In the genomic region with DNA sequence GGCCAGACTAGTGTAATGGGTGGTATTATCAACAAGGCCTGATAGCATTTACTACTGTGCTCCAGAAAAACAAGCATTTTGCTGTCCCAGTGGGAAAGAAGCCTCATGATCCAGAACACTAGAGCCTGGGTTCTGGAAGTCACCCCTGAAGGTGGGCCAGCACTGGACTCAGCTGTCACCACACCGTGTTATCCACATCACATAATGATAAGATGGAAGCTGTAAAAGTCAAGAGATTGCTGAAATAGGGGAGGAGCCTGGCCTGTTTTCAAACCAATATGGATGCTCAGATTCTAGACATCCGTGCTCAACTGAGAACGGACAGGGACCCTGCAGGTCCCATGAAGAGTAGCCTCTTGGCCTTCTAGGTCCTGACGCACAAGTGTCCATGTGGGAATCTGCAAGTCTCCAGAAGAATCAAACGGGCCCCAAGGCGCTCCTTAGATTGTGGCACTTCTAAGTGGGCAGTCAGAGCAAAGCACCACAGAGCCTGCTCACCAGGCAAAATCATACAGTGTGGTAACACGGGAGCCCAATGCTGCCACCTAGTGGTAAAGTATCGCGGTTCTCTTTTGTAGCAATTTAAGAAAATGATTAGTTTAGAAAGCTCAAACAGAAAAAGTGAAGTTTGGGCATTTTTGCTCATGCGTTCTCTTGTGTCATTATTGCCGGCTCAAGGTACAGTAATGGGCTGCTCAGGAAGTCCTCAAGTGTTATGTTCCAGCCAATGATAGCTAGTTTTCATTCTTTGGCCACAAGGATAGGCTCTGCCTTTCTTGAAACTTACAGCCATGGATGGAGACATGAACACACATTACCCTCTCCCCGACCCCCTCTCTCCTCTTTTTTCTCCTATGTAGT, we compare ENCODE assay signal across 8 mouse cellular contexts. TPM values are rescaled to one million over a fixed set of nuclear protein-coding genes. Genes with fewer than 3 reads are reported as not detected.
DNase-seq lines count a peak whose midpoint lies in the region; ATAC-seq and TF ChIP-seq lines count a peak whose summit lies in the region.

No protein-coding gene starts in this region.

- no peak overlapping the region for H3K4me3 ChIP-seq in neural tube, embryonic 15.5 days (replicated peaks)
- no peak overlapping the region for H3K4me3 ChIP-seq in midbrain, embryonic 11.5 days (ENCODE audit: low read depth, low read length)
- no peak overlapping the region for H3K4me3 ChIP-seq in spleen, adult 2 months (ENCODE audit: extremely low read depth, insufficient read depth, insufficient read length)

- TF ChIP-seq POLR2A in spleen, adult 2 months (IDR thresholded peaks at IDR 0.05; ENCODE audit: low read depth, low read length): no peak

- H3K27me3 ChIP-seq in neural tube, embryonic 15.5 days (replicated peaks): no peaks in the 10 kb centered on the region
- H3K27me3 ChIP-seq in midbrain, embryonic 11.5 days (ENCODE audit: control insufficient read depth, insufficient read depth, low read length): no peaks in the 10 kb centered on the region
- no peaks in the 10 kb centered on the region for H3K27me3 ChIP-seq in spleen, adult 2 months (ENCODE audit: control insufficient read depth, insufficient read depth, low read length)

- DNase-seq in neural tube, embryonic 10.5 days (ENCODE audit: extremely low spot score, low spot score): peak; percentile 82
- peak; percentile 51 to 80 for DNase-seq in cerebellum, postnatal 4 days (ENCODE audit: low spot score in 2 of 2)
- peak; percentile 75 for DNase-seq in gastrocnemius, adult 18-20 months (ENCODE audit: low spot score)
- peak; percentile 84 for DNase-seq in induced T-regulatory cell, adult 2 months (ENCODE audit: low read depth)
- DNase-seq in left cerebral cortex, adult 8-10 months (ENCODE audit: low spot score in 2 of 2): peak; percentile 46 to 51
- peak; percentile 98 for DNase-seq in midbrain, embryonic 11.5 days (ENCODE audit: low spot score, missing footprints)
- DNase-seq in spleen, adult 2 months (ENCODE audit: low read depth in 1 of 2, low spot score in 2 of 2): peak; percentile 1 to 53

- ATAC-seq in neural tube, embryonic 15.5 days (ENCODE audit: low FRiP score): no peak
- peak; percentile 66 for ATAC-seq in midbrain, embryonic 11.5 days (ENCODE audit: low FRiP score)

- WGBS in neural tube, embryonic 15.5 days: 27% methylated on average over 12 of the region's 12 CpGs
- WGBS in midbrain, embryonic 11.5 days: 32% methylated on average over 12 of the region's 12 CpGs
- WGBS in spleen, adult 2 months: 24% methylated on average over 12 of the region's 12 CpGs

- peak; percentile 48; the same call in 1 of the 2 replicates for TF ChIP-seq CTCF in spleen, adult 2 months (IDR thresholded peaks at IDR 0.05; ENCODE audit: extremely low read depth, insufficient read depth, insufficient read length, insufficient replicate concordance)

- peaks cover 4% of the 10 kb centered on the region; the same call in 1 of the 2 replicates for H3K4me1 ChIP-seq in neural tube, embryonic 15.5 days
- H3K4me1 ChIP-seq in midbrain, embryonic 11.5 days (ENCODE audit: control insufficient read depth, insufficient read depth, low read length): no peaks in the 10 kb centered on the region
- H3K4me1 ChIP-seq in spleen, adult 2 months (ENCODE audit: control insufficient read depth, insufficient read depth, insufficient read length): no peaks in the 10 kb centered on the region

- no peak overlapping the region for H3K27ac ChIP-seq in neural tube, embryonic 15.5 days (replicated peaks)
- no peak overlapping the region for H3K27ac ChIP-seq in midbrain, embryonic 11.5 days (ENCODE audit: low read depth, low read length)
- no peak overlapping the region for H3K27ac ChIP-seq in spleen, adult 2 months (ENCODE audit: insufficient read depth, low read length)

- H3K9me3 ChIP-seq in neural tube, embryonic 15.5 days (replicated peaks): no peaks in the 10 kb centered on the region
- no peaks in the 10 kb centered on the region for H3K9me3 ChIP-seq in midbrain, embryonic 11.5 days (ENCODE audit: control insufficient read depth, low read length)

- no peak overlapping the region; the same call in 1 of the 2 replicates for H3K4me2 ChIP-seq in neural tube, embryonic 15.5 days
- no peak overlapping the region for H3K4me2 ChIP-seq in midbrain, embryonic 11.5 days

- no peaks in the 10 kb centered on the region for H3K36me3 ChIP-seq in neural tube, embryonic 15.5 days
- no peaks in the 10 kb centered on the region for H3K36me3 ChIP-seq in midbrain, embryonic 11.5 days (ENCODE audit: control insufficient read depth, insufficient read depth, low read length)
- no peaks in the 10 kb centered on the region for H3K36me3 ChIP-seq in spleen, adult 2 months (ENCODE audit: control insufficient read depth, insufficient read depth, low read length)

- H3K9ac ChIP-seq in neural tube, embryonic 15.5 days (replicated peaks): no peak overlapping the region
- H3K9ac ChIP-seq in midbrain, embryonic 11.5 days (ENCODE audit: low read length): no peak overlapping the region

RNA-seq across cellular contexts. Expression of gene Ttll8, which starts 32.9 kb away (rescaled TPM):
- polyA plus RNA-seq in neural tube, embryonic 15.5 days (2015; fragmentation: Nextera tagmentation; extraction: Ambion mirVana): 0.13 and 0.17 TPM in 2 replicates
- not detected for total RNA-seq in gastrocnemius, adult 18-20 months (2021)
- 1 to 10 TPM; 1.5 to 1.8 (median 1.8) TPM for total RNA-seq in left cerebral cortex, adult 8-10 months (2022)
- polyA plus RNA-seq in midbrain, embryonic 11.5 days (2014; fragmentation: Nextera tagmentation; extraction: Ambion mirVana): not detected in 2 replicates
- polyA plus RNA-seq in spleen, adult 2 months (2012; rRNA removed): not detected in 2 replicates

RNA-seq across cellular contexts. Expression of gene Mlc1, which starts 57.4 kb away (rescaled TPM):
- polyA plus RNA-seq in neural tube, embryonic 15.5 days (2015; fragmentation: Nextera tagmentation; extraction: Ambion mirVana): 20.4 and 21.4 TPM in 2 replicates
- total RNA-seq in gastrocnemius, adult 18-20 months (2021): not detected
- 100 to 1,000 TPM; 112 to 127 (median 115) TPM for total RNA-seq in left cerebral cortex, adult 8-10 months (2022)
- 2.6 and 3.7 TPM in 2 replicates for polyA plus RNA-seq in midbrain, embryonic 11.5 days (2014; fragmentation: Nextera tagmentation; extraction: Ambion mirVana)
- polyA plus RNA-seq in spleen, adult 2 months (2012; rRNA removed): 1.1 TPM in 2 replicates

RNA-seq across cellular contexts. Expression of gene Pim3, which starts 59.4 kb away (rescaled TPM):
- polyA plus RNA-seq in neural tube, embryonic 15.5 days (2015; fragmentation: Nextera tagmentation; extraction: Ambion mirVana): 66.8 and 78.7 TPM in 2 replicates
- 10 to 100 TPM; 24.1 to 37.3 TPM for total RNA-seq in gastrocnemius, adult 18-20 months (2021)
- total RNA-seq in left cerebral cortex, adult 8-10 months (2022): 10 to 100 TPM; 36.8 to 55.1 (median 43.8) TPM
- 30.1 and 30.5 TPM in 2 replicates for polyA plus RNA-seq in midbrain, embryonic 11.5 days (2014; fragmentation: Nextera tagmentation; extraction: Ambion mirVana)
- polyA plus RNA-seq in spleen, adult 2 months (2012; rRNA removed): 16.2 and 20.8 TPM in 2 replicates

Comparison
In these comparisons a context has a peak if more than half of its experiments do, and no peak if none do; other contexts are left out.
1. DNase-seq: peak in every context shown above with its lines; median percentile 98 in midbrain, embryonic 11.5 days; 84 in induced T-regulatory cell, adult 2 months; 82 in neural tube, embryonic 10.5 days; 75 in gastrocnemius, adult 18-20 months; 66 in cerebellum, postnatal 4 days; 48 in left cerebral cortex, adult 8-10 months; 27 in spleen, adult 2 months.